Mouse (Mus musculus): ENCODE measurements around the gene Cbfa2t2. TPM values are rescaled to one million over a fixed set of nuclear protein-coding genes. Genes with fewer than 3 reads are reported as not detected.
A peak's percentile ranks its signal among the peaks of the same experiment; 100 is the strongest.

Gene Cbfa2t2
- polyA plus RNA-seq, 1 experiment from 2014 or later: 6.0 TPM

GRCm38 (mm10) chr2:154570666-154571065 lies 134.4 kb downstream of the Cbfa2t2 start:
- Histone ChIP-seq H3K9me3 (ENCODE audit: low read length) (no peaks in the 10 kb centered on the region), H3K36me3 (replicated peaks; ENCODE audit: insufficient read depth, low read length) (0 out of 2 replicates have a peak, but pooled peaks cover 2% of the 10 kb centered on the region), H3K27me3 (ENCODE audit: insufficient read depth, low read length) (no peaks in the 10 kb centered on the region), H3K4me3 (ENCODE audit: low read depth, low read length) (peak overlapping the region; percentile 88; the same call in 1 of the 2 replicates), H3K9ac (replicated peaks) (peak overlapping the region; percentile 16; the same call in 1 of the 2 replicates), H3K4me2 (ENCODE audit: low read depth, low read length) (peak overlapping the region; percentile 98), H3K4me1 (ENCODE audit: insufficient read depth) (peaks cover 40% of the 10 kb centered on the region), H3K27ac (ENCODE audit: low read depth) (peak overlapping the region; percentile 66)
- 33% methylated on average over 4 of the region's 4 CpGs for WGBS (ENCODE audit: insufficient replicate concordance)
- no peak for TF ChIP-seq CTCF (IDR thresholded peaks at IDR 0.05; ENCODE audit: low read depth)
- TF ChIP-seq EP300 (IDR thresholded peaks at IDR 0.05; ENCODE audit: low read depth): no peak
- no peak for ATAC-seq
- DNase-seq: no peak

- H3K9ac ChIP-seq (replicated peaks): no peak overlapping the region
- no peaks in the 10 kb centered on the region for H3K9me3 ChIP-seq (ENCODE audit: low read length)
- H3K36me3 ChIP-seq (replicated peaks; ENCODE audit: insufficient read depth, low read length): 0 out of 2 replicates have a peak, but pooled peaks cover 2% of the 10 kb centered on the region
- DNase-seq: no peak
- peak overlapping the region; percentile 98; the same call in 1 of the 2 replicates for H3K4me2 ChIP-seq (ENCODE audit: low read depth, low read length)
- no peak for TF ChIP-seq CTCF (IDR thresholded peaks at IDR 0.05; ENCODE audit: low read depth)
- no peak for TF ChIP-seq EP300 (IDR thresholded peaks at IDR 0.05; ENCODE audit: low read depth)
- no peak overlapping the region for H3K4me3 ChIP-seq (ENCODE audit: low read depth, low read length)
- no peaks in the 10 kb centered on the region for H3K27me3 ChIP-seq (ENCODE audit: insufficient read depth, low read length)
- 57% methylated on average over 4 of the region's 4 CpGs for WGBS (ENCODE audit: insufficient replicate concordance)
- no peak for ATAC-seq
- no peak overlapping the region for H3K27ac ChIP-seq (ENCODE audit: low read depth)
- H3K4me1 ChIP-seq (ENCODE audit: insufficient read depth): peaks cover 38% of the 10 kb centered on the region
These were observed 135.0 kb downstream of the Cbfa2t2 start for GRCm38 (mm10) chr2:154571266-154571665.

GRCm38 (mm10) chr2:154571976-154572375 lies 135.7 kb downstream of the Cbfa2t2 start:
- Histone ChIP-seq H3K27ac (ENCODE audit: low read depth) (no peak overlapping the region), H3K4me1 (ENCODE audit: insufficient read depth) (peaks cover 33% of the 10 kb centered on the region), H3K4me2 (ENCODE audit: low read depth, low read length) (no peak overlapping the region), H3K4me3 (ENCODE audit: low read depth, low read length) (no peak overlapping the region), H3K9ac (replicated peaks) (no peak overlapping the region), H3K36me3 (replicated peaks; ENCODE audit: insufficient read depth, low read length) (0 out of 2 replicates have a peak, but pooled peaks cover 2% of the 10 kb centered on the region), H3K9me3 (ENCODE audit: low read length) (no peaks in the 10 kb centered on the region), H3K27me3 (ENCODE audit: insufficient read depth, low read length) (no peaks in the 10 kb centered on the region)
- 75% methylated on average over 8 of the region's 8 CpGs for WGBS (ENCODE audit: insufficient replicate concordance)
- no peak for DNase-seq
- TF ChIP-seq CTCF (IDR thresholded peaks at IDR 0.05; ENCODE audit: low read depth) (no peak), EP300 (IDR thresholded peaks at IDR 0.05; ENCODE audit: low read depth) (no peak)
- no peak for ATAC-seq

GRCm38 (mm10) chr2:154572996-154573395 lies 136.7 kb downstream of the Cbfa2t2 start:
- Histone ChIP-seq H3K4me2 (ENCODE audit: low read depth, low read length) (no peak overlapping the region), H3K4me1 (ENCODE audit: insufficient read depth) (peaks cover 23% of the 10 kb centered on the region), H3K9ac (replicated peaks) (no peak overlapping the region), H3K4me3 (ENCODE audit: low read depth, low read length) (no peak overlapping the region), H3K27ac (ENCODE audit: low read depth) (no peak overlapping the region), H3K9me3 (ENCODE audit: low read length) (no peaks in the 10 kb centered on the region), H3K36me3 (replicated peaks; ENCODE audit: insufficient read depth, low read length) (0 out of 2 replicates have a peak, but pooled peaks cover under 1% of the 10 kb centered on the region), H3K27me3 (ENCODE audit: insufficient read depth, low read length) (no peaks in the 10 kb centered on the region)
- ATAC-seq: no peak
- TF ChIP-seq EP300 (IDR thresholded peaks at IDR 0.05; ENCODE audit: low read depth) (no peak), CTCF (IDR thresholded peaks at IDR 0.05; ENCODE audit: low read depth) (no peak)
- DNase-seq: no peak
- 72% methylated on average over 3 of the region's 3 CpGs for WGBS (ENCODE audit: insufficient replicate concordance)

GRCm38 (mm10) chr2:154574271-154574670 lies 138.0 kb downstream of the Cbfa2t2 start:
- peak; percentile 48 for DNase-seq
- Histone ChIP-seq H3K9me3 (ENCODE audit: low read length) (no peaks in the 10 kb centered on the region), H3K27ac (ENCODE audit: low read depth) (peak overlapping the region; percentile 86), H3K4me3 (ENCODE audit: low read depth, low read length) (no peak overlapping the region), H3K4me1 (ENCODE audit: insufficient read depth) (peaks cover 13% of the 10 kb centered on the region), H3K36me3 (replicated peaks; ENCODE audit: insufficient read depth, low read length) (no peaks in the 10 kb centered on the region), H3K4me2 (ENCODE audit: low read depth, low read length) (no peak overlapping the region), H3K27me3 (ENCODE audit: insufficient read depth, low read length) (no peaks in the 10 kb centered on the region), H3K9ac (replicated peaks) (no peak overlapping the region)
- no peak for TF ChIP-seq CTCF (IDR thresholded peaks at IDR 0.05; ENCODE audit: low read depth)
- TF ChIP-seq EP300 (IDR thresholded peaks at IDR 0.05; ENCODE audit: low read depth): no peak
- ATAC-seq: no peak
- WGBS (ENCODE audit: insufficient replicate concordance): 38% methylated on average over 7 of the region's 7 CpGs

- no peak for ATAC-seq
- H3K4me2 ChIP-seq (ENCODE audit: low read depth, low read length): no peak overlapping the region
- H3K27ac ChIP-seq (ENCODE audit: low read depth): no peak overlapping the region
- no peak overlapping the region for H3K9ac ChIP-seq (replicated peaks)
- H3K9me3 ChIP-seq (ENCODE audit: low read length): no peaks in the 10 kb centered on the region
- H3K4me3 ChIP-seq (ENCODE audit: low read depth, low read length): no peak overlapping the region
- H3K4me1 ChIP-seq (ENCODE audit: insufficient read depth): no peaks in the 10 kb centered on the region
- DNase-seq: no peak
- no peaks in the 10 kb centered on the region for H3K36me3 ChIP-seq (replicated peaks; ENCODE audit: insufficient read depth, low read length)
- TF ChIP-seq EP300 (IDR thresholded peaks at IDR 0.05; ENCODE audit: low read depth) (no peak), CTCF (IDR thresholded peaks at IDR 0.05; ENCODE audit: low read depth) (no peak)
- 71% methylated on average over 12 of the region's 12 CpGs for WGBS (ENCODE audit: insufficient replicate concordance)
- H3K27me3 ChIP-seq (ENCODE audit: insufficient read depth, low read length): no peaks in the 10 kb centered on the region
These were observed 140.8 kb downstream of the Cbfa2t2 start for GRCm38 (mm10) chr2:154576876-154577743.

All from liver, postnatal 0 days (tissue).